Mouse (Mus musculus) cerebellum, postnatal 25 days (tissue): ENCODE measurements around the gene Hpcal4.
"Not testable (repeated sequence)": the region's sequence is repeated elsewhere in the genome, so short reads cannot be mapped to it uniquely, and the experiment has no call there.

Experiments
- DNase-seq, 2 experiments: peaks; one replicate each; pipeline ENCODE4 v3.0.0; 2021; ENCODE audit warnings: mixed read lengths in 2 of 2

The Hpcal4 gene

DNA sequence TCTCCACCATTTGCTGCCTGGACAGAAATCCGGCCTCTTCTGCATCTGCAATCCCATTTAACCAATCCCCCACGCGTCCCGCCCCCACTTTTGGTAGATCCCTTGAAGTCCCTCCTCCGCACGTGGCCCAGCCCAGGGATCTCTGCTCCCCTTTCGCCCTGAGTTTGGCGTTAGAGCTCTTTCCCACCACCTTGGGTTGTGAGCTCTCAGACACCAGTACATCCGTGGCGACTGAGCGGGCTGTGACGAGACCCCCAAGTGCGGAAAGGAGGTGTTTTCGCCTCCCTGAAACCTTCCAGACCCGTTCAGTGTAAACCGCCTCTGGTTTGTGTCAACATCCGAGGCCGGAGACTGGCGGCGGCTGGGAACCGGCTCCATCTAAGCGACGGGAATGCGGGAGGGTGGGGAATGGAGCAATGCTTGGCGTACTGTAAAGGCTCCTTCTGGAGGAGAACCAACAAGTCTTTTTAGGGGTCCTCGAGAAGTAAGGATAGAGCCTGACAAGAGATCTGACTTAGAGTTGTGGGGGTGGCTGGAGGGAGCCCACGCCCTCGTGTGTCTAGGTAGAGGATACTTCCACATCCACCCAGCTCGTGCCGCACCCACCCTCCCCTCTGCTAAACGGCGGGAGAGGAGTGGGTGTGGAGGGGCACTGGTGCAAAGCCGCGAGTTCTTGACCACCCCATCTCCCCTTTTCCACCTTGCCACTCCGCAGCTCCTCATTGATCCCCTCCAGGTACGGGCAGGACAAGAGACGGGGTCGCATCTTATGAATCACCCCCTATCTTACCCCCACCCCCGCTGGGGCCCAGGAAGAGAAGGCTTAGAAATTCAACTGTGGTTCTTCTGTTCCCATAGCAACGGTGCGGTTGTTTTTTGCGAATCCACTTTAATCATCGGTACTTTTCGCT, at the start of gene Hpcal4:
Hpcal4 (plus strand) TSS at position 900 of the 911 bp plus-strand sequence.
- DNase-seq: peak; percentile 52 to 64

DNA sequence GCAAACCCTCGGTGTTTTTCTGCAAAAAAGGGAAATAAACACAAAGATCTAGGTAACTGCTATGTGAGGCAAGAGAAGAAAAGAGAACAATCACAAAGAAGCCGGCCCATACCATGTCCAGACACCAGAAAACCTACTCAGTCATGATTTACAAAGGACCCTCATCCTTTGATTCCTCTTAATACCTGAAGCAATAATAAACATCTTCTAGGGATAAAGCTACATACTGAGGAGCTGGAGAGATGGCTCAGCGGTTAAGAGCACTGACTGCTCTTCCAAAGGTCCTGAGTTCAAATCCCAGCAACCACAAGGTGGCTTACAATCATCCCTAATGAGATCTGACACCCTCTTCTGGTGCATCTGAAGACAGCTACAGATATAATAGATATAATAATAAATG, 45.5 kb upstream of the Hpcal4 start:
- DNase-seq: no peak

DNA sequence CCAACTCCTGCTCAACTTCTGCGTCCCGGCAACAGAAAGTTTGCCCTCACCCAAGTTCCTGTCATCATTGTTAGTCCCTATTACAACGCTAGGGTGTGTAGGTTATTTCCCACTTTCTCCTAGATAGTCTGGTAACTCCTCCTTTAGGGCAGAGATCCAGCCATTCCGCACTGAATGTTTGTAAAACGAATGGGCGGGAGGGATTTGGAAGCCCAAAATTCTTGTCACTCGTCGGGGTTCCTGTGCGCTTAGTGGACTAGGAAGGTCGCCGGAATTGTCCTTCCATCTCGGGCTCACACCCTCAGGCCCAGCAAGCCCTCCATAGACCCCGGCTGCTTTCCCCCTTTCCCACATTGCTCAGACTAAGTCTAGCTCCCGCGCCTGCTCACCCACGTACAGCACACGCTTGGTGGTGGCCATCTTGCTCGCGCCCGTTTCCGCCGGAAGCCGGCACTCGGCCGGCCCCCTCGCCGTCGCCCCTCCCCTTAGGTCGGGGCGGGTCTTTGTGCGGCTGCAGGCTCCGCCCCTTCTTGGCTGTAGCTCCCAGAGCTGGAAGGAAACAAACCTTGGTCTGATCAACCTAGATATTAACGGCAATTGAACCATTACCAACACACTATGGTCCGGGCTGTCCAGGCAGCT, 43.4 kb upstream of the Hpcal4 start, which contains the start of gene Ppie:
Ppie (minus strand) TSS at position 439 of the 642 bp plus-strand sequence.
- peak; percentile 80 to 90 for DNase-seq

DNA sequence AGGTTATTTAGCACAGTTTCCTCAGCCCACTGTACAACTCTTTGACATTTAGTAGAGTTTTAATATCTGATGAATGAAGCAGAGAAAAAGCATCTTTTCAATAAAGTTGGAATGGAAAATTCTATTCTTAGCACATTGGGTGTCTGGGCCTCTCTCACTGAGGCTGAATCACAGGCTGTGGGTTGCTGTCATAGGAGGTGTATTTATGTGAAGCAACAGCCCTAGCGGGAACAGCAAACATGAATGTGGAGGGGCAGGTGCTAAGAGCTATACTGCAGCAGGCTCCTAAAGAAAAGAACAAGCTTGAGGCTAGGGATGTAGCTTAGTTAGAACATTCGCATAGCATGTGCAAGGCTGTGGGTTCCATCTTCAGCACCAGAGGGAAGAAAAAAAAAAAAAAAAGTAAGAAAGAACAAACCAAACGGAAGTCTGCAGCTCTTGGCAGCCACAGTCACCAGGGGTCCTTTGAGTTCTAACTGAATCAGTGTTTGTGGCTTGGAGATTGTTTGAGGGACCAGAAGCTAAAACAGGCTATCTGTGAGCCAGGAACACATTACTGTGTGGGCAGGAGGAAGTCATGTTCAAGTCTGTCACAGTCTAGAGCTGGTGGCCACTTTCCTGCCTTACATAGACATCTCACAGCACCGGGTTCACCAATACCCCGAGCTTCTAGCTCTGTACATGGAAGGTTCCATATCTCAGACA, 35.4 kb upstream of the Hpcal4 start:
- DNase-seq: no peak

DNA sequence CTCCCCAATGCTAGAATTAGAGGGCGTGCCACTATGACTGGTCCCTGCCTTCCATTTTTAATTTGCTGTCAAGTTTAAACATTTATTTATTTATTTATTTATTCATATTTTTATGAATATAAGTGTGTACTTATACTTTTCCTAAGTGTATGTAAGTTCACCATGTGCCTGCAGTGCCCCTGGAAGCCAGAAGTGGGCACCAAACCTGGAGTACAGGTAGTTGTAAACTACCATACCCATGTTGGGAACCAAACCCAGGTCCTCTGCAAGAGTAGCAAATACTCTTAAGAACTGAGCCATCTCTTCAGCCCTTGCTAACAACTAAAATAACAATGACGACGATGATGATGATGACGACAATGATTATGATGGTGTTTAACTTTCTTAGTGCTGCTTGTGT, 31.0 kb upstream of the Hpcal4 start:
- no peak for DNase-seq

DNA sequence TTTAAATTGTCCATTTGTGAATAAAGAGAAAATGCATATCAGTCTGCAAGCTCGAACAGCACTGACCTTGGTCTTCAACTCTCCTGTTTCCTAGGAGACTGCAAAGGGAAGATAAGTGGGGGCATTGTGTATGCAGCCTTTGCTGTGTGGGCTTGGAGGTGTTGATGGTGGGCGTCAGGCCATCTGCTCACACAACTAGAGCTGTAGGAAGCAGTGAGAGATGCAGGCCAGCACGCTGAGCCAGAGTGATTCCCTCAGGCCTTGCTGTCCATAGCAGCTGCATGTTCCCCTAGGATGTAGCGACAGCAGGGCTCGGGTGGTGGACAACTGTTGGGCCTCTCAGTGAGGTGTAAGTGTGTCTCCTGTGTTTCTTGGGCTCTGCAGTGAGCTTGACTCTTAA, 30.1 kb upstream of the Hpcal4 start:
- no peak for DNase-seq

DNA sequence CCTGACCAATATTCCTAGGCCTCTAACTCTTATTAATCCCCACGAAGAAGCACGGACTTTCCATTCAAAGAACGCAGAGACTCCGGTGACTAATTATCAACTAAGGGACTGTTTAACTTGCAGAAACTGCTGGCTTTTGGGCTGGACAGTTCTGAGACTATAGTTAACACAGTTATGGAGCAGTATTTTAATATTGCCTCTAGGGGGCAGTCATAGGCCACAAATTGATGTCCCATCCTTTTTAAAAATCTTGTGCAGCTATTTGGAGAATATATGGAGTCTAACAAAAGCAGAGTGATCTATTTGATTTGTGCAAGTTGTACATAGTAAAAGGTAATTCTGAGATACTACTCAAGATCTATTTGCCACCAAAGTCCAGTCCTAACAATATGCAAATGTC, 28.0 kb upstream of the Hpcal4 start:
- DNase-seq: peak; percentile 14 to 41

DNA sequence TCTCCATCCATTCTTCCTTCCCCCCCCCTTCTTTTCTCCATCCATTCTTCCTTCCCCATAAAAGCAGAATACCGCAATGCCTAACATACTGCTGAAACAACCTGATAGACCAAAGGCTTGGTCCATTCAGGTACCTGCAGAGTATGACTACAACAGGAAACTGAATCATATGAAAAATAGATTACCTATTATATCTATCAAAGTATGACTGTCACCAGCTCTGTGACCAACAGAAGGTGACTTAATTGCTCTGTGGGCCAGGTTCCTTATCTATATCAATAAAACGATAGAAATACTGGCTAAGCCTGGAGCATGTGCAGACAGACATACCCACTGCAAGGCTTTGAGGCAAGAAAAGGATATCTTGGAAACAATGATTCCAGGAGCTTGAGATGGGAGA, 27.6 kb upstream of the Hpcal4 start:
- no peak for DNase-seq

DNA sequence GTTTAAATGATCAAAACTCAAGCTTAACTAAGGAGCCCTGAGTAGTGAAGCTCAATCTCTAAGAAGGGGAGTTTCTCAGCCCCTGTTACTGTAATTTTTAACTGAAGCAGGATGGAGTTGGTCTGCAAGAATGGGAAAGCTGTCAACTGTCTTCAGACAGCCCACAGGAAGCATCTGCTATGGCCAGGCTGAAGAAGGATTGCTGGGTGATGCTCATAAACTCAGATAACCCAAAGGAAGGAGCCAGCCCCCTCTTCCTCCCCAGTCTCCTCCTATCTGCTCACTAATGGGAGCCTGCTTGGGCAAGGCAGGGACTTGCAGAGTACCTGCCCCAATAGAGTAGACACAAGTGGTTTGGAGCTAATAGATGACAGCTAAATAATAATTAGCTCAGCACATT, 27.2 kb upstream of the Hpcal4 start:
- no peak for DNase-seq

DNA sequence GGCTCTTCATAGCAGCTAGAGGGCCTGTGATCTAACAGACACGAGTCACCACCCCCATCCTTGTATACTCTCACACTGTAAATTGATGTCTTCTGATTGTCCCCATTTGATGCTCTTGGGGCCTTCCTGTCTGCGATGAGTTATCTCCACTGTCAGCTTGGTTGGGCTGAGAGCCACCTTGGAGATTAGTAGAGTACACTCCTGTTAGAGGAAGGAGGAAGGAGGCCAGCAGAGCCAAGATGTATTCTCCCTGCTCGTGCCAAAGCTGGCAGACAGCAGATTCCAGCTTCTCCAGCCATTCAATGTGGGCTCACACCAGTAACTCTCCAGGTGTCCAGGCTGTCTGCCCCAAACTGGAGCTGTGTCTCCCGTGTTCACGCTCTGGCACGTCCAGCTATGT, 22.5 kb upstream of the Hpcal4 start:
- no peak for DNase-seq

DNA sequence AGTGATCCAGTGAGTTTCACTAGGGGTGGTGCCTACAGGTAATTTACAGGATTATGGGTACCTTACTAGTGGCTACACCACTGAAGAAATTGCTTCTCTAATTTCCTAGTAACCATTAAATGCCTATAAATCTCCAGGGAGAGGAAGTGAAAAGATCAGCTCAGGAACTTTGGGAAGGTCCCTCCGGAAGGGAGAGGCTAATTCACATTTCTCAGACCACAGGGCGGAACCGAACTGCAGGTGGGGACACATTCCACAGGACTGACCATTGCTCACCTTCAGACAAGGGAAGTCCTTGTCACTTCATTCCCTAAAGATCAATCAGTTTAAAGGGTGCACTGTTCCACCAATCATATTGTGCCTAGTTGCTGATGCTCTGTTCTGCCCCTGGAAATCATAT, 21.8 kb upstream of the Hpcal4 start:
- DNase-seq: not testable (repeated sequence)

DNA sequence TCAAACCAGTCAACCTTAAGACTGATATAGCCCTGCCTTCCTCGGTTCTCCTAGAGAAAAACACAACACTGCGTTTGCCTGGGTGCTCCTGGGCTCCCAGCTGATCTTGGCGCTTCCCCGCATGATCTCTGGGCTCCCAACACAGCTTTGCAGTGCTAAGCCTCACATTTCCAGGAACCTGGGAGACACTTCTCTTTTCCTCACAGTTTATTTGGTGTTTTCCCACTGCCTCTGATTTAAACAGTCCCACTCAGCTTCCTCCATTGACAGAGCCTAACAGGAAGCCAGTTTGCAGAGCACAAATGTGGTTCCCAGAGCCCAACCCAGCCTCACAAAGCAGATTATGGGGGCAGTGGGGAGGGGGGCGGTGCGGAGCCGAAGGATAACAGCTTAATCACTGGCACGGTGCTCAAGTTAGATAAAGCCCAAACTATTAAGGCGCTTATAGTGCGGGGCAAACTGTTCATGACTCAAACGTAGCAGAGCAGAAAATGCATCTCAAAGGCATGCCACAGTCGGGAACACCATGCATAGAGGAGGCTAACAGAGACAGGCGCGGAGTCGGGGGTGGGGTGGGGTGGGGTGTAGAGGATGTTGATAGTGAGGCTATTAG, 20.6 kb upstream of the Hpcal4 start:
- DNase-seq: no peak

DNA sequence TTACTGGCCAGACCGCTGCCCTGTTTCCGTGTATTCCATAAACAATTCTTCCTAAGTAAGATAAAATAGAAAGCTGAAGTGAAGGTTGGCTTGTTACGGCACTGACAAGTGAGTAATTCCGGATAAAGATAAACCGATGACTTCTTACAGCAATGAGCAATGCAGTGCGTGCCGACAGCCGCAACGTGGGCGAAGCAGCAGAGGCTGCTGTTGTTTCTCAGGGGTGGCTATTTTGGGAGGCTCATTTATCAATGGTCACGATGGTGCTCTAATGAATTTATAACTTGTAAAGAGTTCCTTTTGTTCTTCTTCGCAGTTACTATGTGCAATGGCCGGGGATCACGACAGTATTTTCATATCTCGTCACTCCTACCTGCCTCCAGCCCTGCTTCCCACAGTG, 18.9 kb upstream of the Hpcal4 start:
- no peak for DNase-seq

DNA sequence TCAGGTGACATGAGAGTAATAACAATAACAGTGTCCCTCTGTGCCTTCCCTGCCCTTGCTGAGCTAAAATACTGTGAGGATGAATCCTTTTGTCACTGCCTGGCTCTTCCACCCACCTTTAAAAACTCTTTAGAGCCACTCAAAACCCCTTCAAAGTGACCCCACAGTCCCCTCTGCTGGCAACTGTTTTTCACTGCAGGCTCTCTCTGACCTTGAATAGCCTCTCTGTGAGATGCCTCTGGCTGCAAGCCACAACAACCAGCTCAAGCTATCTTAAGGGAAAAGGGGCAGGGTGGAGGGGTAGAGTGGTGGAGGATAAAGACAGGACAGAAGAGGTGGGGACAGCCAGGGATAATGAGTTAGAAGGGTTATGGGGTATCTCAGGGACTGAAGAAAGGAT, 11.2 kb upstream of the Hpcal4 start:
- no peak for DNase-seq

DNA sequence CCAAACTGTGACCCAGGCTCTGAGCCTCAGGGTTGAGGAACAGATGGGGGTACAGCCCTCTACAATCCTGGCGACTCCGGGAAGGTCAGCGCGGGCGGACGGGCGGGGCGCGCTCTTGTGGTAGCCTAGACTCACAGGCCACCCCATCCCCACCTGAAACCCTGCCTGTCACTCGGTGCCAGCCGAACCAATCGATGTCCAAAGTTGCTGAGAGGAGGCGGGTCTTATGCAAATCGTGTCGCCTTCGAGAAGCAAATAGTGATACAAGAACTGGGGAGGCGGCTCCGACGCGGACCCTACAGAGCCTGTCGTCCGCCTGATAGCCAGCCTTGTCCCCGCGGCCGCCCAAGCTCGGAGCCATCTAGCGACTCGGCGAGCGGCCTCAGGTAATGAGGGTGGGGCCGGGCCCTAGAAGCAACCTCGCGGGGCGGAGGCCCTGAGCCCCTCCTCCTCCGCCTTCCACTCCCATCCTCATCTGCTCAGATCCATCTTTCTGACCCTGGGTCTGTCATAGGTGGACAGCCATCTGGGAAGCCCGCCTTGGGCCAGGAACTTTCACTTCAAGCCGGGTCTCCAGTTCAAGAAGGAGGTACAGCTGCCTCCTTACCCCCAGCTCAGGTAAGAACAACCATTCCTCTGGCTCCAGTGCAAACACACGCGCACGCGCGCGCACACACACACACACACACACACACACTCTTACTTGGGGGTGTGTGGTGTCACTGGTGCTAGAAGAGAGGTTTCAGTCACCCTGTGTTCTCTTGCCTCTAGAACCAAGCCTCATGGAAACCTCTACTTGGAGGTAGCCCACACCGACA, 421 bp downstream of the Hpcal4 start:
- peak; percentile 91 to 92 for DNase-seq

DNA sequence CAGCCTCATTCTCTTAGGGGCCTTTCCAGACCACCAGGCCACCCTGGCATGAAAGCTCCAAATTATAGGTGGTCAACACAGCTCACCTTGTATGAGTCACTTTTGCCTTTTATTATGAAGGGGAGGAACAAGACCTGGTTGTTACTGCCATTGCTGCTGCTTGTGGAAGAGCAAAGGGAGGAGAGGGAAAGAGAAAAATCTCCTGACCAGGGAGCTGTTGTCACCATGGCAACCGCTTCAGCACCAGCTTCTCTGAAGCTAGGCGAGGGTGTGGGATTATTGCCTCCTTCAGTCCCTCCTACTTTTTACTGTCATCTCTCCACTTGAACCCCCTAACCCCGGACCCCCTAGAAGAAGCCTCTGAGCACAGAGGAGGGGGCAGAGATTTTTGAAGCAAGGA, 1.8 kb downstream of the Hpcal4 start:
- no peak for DNase-seq

DNA sequence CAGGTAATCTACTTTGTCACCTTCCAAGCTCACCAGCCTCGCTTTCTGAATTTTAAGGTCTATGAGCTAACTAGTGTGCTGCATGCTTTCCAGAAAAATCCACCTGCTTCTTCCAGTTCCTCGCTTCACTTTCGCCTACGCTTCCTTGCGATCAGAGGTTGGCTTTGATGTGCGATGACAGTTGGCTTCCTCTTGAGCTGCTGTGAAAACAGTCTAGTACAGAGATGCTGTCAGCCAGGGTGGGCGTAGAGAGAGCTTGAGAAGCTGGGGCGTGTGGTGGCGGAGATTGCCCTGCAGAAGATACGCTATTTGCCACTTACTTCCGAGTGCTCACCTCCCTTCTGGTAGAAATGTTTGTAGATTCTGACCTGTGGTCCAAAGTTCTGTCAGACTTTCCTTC, 9.3 kb downstream of the Hpcal4 start:
- DNase-seq: no peak

DNA sequence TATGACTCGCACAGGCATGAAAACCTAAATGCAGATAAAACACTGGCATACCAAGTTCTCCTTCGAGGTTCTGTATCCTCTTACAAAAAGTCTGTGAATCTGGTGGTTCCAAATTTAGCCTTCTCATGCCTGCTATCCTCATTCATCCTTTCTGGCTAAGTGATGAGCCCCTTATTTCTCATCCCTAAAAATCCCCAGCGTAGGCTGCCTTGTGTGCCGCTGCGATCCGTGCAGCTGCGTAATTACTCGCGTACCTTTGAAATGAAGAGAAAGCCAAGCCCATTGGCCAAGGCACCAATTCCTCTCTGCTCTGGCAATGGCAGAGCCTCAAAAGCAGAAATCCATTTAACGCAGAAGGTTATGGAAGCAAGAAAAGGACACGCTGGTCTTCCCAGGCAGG, 10.8 kb downstream of the Hpcal4 start:
- DNase-seq: no peak

DNA sequence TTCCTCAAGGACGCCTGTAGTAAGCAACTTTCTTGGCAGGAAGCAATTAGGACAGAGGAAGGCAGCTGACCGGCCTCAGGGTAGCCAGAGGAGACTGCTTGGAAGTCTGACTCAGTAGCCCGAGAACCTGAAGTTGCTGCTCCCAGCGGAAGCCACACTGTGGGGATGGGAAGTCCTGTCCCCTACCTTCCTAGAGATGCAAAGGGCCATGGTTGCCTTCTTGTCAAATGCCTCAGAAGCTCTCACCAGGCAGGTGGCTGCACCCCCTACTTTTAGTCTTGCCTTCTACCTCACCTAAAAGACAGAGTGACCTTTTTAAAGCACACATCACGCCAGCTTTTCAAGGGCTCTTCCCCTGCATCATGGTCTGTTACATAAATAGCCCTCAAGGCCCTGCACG, 13.7 kb downstream of the Hpcal4 start:
- DNase-seq: no peak

DNA sequence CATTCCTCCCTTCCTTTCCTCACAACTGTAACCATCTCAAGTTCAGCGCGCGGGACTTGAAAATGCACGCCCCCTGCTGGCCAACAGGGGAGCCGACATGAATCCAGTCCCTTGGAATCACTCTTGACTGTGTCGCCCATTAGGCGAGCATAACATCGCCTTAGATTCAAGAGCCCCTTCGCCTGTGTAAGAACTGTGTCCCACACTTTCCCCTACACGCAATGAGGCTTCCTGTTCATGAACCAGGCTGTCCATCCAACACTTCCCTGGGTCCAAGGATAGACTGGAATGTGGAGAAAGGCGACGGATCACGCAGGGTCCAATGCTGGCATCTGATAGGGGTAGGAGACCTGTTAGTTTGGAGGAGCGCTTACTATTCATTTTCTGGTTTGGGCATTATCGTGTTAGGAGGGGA, 17.8 kb downstream of the Hpcal4 start:
- peak; percentile 84 to 88 for DNase-seq

DNA sequence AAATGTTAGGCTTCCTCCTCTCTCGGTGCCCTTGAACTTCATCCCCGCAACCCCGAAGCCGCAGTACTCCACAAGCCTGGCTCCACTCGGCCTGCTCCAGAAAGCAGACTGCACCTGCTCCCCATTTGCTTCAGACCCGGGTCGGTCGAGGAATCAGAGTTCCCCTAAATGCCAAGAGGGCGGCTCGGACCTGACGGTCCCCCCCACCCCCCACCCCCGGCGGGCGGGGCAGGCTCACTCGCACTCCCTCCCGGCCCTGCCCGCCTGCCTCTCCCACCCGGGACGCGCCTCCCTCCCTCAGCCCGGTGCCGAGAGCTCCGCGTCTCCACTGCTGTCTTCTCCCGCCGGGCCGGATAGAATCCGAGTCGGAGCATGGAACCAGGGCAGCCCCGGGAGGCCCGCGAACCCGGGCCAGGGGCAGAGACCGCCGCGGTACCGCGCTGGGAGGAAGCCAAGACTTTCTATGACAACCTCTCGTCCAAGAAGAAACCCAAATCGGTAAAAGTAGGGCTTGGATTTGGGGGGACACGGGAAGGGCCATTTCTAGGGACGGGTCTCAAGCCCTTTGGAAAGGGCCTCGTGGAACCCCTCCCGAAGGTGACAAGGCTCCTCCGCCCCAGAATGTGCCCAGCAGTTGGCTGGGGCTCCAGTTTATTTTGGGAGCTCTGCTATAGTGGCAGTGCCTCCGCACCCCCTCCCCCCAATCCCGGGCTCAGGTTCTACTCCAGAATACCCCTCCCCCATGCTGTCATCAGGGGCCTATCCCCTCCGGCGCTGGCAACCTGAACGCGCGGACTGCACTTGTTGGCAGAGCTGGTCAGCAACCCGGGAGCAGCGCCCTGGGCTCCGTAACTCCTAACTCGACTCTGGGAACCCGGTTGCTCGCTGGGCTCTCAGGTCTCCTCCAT, 18.4 kb downstream of the Hpcal4 start, which contains the start of gene Nt5c1a:
Nt5c1a (plus strand) TSS at position 319 of the 908 bp plus-strand sequence.
- peak; percentile 82 to 86 for DNase-seq
